Mouse (Mus musculus): ENCODE data around the gene Gp9.

The Gp9 gene

DNA sequence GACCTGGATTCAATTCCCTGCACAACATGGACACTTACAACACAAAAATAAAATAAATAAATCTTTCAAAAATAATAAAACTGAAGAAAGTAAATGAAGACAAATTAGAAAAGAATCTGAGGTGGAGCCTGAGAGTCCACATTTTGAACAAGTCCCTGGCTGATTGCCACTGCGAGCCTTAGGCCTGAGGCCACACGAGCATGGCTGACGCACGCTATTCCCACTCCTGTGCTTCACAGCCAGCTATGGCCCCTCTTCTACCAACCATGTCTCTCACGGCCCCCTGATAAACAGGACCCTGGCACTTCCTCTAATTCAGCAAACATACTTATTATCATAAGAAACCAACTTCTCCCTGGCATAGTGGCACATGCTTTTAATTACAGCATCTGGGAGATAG is 8.7 kb downstream of the Gp9 start:
- DNase-seq (ENCODE audit: low read depth in 1 of 2, low spot score in 2 of 2), result no peak

DNA sequence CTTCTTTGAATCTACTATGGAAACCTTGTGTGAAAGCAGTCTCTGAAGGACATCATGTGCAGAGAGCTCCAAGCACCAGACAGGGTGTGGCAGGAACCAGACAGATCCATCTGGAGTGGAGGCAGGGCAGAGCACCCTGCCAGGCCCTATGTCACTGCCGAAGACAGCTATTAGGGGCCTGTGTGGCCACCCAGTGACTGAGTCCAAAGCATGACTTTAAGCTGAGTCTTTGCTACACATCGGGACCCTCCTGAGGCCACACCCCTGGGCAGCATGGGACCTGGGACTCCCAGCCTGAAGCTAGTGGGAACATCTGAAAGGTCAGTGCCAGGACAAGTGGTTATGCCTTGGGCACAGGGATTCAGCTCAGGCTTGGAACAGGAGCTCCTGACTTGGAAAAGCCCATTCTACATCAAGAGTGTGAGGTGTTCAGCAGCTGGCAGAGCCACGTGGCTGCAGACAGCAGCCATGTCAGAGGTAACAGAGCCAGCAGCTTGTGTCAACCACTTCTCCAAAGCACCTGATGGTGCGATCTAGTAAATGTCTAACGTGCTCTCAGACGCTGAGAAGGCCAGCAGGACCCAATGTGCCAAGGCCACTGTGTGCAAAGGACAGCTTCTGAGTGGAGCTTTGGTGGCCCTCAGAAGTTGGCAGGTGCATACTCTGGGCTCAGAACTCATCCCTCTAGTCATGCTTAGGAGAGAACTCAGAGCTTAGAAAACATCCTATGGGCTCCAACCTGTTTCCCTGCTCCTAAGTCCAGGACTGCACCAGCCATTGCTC is 9.4 kb downstream of the Gp9 start:
- DNase-seq (ENCODE audit: low read depth in 1 of 2, low spot score in 2 of 2), result no peak

GRCm38 (mm10) chr6:87788266-87788895 is 10.5 kb downstream of the Gp9 start:
- no peak for DNase-seq (ENCODE audit: low read depth in 1 of 2, low spot score in 2 of 2)

DNA sequence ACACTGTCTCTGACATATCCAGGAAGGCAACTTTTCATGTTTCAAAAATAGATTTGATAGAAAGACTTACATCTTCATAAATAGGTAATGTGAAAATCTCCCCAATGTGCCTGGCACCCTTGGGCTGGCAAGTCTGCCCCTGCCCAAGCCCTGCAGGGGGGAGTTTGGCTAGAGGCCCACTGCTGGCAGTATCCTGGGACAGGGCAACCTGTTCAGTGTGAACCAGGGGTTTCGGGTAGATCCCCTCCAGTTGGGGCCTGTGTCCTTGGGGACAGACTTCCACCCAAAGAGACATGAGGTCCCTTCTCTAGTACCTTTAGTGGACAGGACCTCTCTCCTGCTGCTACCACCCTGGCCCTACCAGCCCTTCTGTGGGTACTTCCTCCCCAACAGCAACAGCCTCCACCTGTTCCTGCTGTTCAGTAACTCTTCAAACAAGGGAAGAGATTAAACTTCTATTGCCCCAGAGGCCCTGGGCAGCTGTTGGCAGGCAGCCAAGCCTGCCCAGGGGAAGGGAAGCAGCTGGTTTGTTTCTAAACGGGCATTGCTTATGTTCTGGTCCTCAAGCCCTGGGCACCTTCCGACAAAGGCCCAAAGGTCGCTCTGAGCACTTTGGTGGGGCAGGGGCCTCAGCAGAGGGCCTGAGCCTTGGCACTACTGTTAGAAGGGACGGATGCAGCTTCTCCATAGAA is 11.2 kb downstream of the Gp9 start:
- no peak for DNase-seq (ENCODE audit: low read depth in 1 of 2, low spot score in 2 of 2)

DNA sequence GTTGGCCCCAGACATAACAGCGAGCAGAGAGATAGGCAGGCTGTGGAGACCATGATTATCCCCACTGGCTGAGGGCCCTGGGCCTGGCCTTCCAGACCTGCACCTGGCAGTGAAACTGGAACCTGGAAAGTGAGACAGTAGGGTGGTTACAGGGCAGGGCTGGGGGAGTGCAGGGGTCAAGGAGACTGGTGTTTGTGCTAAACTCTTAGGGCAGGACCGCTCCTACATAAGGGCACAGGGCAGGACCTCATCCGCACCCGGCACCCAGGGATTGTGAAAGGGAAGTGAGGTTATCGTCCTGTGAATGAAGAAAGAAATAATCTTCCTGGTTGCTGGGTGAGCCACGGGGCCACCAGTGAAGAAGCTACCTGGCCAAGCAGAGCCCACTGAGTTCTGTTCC is 11.9 kb downstream of the Gp9 start:
- DNase-seq (ENCODE audit: low read depth in 1 of 2, low spot score in 2 of 2), result no peak

DNA sequence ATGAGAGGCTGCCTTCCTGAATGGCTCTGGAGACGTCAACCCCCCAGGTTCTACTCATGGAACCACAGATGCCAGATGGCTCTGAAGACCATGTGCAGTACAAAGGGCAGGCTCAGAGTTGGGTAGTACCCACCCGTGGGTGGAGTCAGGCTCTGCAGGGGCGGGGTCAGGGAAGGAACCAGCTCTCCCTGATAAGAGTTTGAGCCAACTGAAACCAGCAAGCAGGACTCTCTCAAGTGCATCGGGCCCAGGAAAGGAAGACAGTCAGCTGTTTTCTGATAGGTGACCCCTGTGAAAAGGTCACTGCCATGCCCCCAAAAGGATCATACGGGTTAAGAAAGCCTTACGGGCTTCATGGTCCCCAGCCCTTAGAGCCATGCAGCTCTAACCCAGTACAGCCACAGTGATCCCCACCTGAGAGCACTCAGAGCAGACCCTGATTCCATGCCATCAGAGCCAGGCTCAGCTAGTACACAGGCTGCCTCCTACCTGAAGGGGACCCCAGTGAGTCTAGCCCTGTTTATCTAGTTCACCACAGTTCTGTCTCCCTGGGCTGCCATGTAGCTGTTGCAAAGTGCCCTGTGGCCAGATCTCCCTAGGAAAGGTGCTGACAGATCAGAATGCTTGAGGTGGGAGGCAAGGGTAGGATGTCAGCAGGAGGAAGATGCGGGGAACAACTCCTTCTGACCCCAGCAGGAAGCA is 13.1 kb downstream of the Gp9 start:
- no peak for DNase-seq (ENCODE audit: low read depth in 1 of 2, low spot score in 2 of 2)

DNA sequence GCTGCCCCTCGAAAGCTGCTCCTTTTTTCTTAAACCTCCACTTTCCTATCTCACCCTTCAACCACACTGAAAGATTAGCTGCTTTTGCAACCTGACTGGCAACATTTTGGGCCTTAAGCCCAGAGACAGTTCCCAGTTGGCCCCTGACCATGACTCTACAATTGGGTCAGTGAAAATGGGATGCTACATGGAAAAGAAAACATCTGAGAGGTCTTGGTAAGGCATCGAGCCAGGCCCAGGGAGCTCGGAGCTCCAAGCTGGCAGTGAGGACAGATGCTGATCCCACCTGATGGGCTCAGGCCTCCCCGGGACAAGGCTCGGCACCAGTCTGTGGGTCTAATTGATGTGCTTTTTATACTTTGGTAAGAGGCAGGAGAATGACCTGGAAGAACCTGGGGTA is 14.0 kb downstream of the Gp9 start:
- DNase-seq (ENCODE audit: low read depth in 1 of 2, low spot score in 2 of 2), result no peak

DNA sequence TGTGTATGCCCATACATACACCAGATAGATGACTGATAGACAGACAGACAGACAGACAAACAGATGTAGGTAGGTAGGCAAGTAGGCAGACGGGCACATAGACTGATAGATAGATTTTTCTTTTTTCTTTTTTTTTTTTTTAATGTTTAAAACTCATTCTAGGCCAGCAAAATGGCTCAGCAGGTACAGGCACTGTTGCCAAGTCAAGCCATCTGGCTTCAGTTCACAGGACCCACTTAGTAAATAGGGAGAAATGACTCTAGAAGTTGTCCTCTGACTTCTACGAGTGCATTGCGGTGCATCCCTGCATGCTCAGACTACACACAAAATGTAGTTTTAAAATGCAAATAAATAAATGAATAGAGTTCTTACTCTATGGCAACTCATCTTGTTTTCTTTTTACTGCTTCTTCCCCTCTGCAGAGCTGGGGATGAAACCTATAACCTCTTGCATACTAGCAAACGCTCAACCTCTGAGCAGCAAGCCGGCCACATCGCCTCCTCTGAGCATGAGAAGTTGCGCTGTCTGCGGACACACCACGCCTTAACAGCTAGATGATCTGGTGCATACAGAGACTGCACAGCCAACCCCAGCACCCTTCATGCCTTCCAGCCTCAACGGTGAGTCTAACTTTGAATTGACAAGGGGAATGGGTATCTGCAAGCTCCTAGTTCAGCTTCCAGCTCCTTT is 16.1 kb downstream of the Gp9 start:
- DNase-seq (ENCODE audit: low read depth in 1 of 2, low spot score in 2 of 2), result no peak

- DNase-seq (ENCODE audit: low read depth in 1 of 2, low spot score in 2 of 2), result no peak
Measured at GRCm38 (mm10) chr6:87795385-87796150, 17.7 kb downstream of the Gp9 start.

- no peak for DNase-seq (ENCODE audit: low read depth in 1 of 2, low spot score in 2 of 2)
Measured at GRCm38 (mm10) chr6:87796251-87796880, 18.5 kb downstream of the Gp9 start.

- DNase-seq (ENCODE audit: low read depth in 1 of 2, low spot score in 2 of 2), result no peak
Measured at GRCm38 (mm10) chr6:87797321-87797720, 19.4 kb downstream of the Gp9 start.

DNA sequence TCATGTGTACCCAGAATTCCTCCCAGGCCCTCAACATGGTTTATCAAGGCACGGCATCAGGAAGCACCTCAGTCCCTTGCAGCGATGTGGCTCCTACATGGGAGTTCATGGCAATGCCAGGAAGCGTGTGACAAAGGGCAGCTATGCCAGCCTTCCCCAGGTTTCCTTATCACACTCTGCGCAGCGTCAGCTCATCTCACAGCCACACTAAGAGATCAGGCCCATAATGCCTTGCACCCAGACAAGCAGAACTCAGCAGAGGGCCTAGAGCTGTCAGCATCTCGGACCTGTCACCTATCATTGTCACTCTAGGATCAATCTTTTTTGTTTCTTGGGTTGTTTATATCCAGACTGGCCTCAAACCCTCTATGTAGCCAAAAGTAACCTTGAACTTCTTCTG is 21.7 kb downstream of the Gp9 start:
- DNase-seq (ENCODE audit: low read depth in 1 of 2, low spot score in 2 of 2), result no peak

DNA sequence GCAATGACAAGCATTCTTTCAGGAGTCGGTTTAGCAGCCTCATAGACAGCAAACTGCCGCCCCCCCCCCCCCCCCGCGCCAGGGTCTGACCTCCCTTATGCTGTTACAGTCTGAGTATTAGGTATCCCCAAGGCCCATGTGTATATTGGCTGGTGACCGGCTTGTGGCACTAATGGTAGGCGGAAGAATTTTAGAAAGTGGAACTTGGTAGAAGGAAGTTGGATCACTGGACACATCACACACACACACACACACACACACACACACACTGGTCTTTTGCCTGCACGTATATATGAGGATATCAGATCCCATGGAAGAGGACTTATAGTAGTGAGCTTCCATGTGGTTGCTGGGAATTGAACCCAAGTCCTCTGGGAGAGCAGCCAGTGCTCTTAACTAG is 24.6 kb downstream of the Gp9 start:
- DNase-seq (ENCODE audit: low read depth in 1 of 2, low spot score in 2 of 2), result no peak

DNA sequence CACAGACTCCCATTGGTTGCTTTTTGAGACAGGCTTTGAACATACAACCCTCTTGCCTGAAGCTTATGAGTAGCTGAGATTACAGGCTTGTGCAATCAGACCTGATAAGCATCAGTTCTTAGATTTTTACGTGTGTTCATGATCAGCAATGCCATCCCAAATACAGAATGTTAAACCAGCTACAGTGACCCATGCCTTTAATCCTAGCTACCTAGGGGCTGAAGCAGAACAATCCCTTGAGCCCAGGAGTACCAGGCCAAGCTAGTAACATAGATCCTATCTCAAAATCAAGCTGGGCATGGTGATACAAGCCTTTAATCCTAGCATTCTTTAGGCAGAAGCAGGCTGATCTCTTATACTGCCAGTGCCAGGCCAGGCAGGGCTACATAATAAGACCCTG is 26.2 kb downstream of the Gp9 start:
- DNase-seq (ENCODE audit: low read depth in 1 of 2, low spot score in 2 of 2), result no peak

GRCm38 (mm10) chr6:87804886-87805285 is 27.0 kb downstream of the Gp9 start:
- DNase-seq (ENCODE audit: low read depth in 1 of 2, low spot score in 2 of 2), result no peak

DNA sequence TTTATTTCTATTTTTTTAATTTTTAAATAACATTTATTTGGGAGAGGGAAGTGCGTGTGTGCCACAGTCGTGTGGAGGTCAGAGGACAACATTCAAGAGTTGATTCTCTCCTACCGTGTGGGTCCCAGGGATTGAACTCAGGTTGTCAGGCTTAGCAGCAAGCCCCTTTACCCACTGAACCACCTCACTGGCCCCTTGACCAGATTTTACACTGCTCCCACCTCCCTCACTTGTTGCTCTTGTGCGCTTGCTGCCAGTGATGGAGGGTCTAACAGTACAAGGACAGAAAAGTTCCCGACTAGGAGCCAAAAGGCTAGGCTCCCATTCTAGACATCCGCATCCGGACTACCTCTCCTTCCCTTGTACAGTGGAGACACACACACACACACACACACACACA is 27.6 kb downstream of the Gp9 start:
- no peak for DNase-seq (ENCODE audit: low read depth in 1 of 2, low spot score in 2 of 2)

DNA sequence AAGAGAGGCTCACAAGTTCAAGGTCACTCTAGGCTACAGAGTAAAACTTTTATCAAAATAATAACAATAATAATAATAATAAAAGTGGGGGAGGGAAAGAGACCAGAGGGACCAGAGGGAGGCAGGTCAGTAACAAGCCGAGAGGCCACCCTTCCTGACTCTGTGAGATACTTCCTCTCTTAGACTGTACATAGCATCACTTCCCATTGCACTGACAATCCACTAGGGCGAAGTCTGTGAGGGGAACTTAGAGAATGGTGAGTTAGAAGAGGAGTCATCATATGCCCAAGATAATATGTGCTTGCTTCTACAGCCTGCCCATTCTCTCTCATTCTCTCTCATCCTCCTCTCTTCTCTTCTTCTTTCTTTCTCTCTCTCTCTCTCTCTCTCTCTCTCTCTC is 28.2 kb downstream of the Gp9 start:
- DNase-seq (ENCODE audit: low read depth in 1 of 2, low spot score in 2 of 2), result peak in 1 of 2 experiments; percentile 40

GRCm38 (mm10) chr6:87806857-87807256 is 29.0 kb downstream of the Gp9 start:
- no peak for DNase-seq (ENCODE audit: low read depth in 1 of 2, low spot score in 2 of 2)

- DNase-seq (ENCODE audit: low read depth in 1 of 2, low spot score in 2 of 2), result no peak
Measured at GRCm38 (mm10) chr6:87807735-87808440, 30.0 kb downstream of the Gp9 start.
